Mouse (Mus musculus): ENCODE measurements at regions not wholly inside any gene's neighbourhood (a gene's known extent, or its start where the extent isn't known, plus 50 kb on each side); places are given as distances from the start of the nearest gene placed in this dataset.
"Not testable (repeated sequence)": the region's sequence is repeated elsewhere in the genome, so short reads cannot be mapped to it uniquely, and the experiment has no call there.

GRCm38 (mm10) chr16:12700088-12700487 is 409.4 kb upstream of the Ercc4 start:
- DNase-seq (ENCODE audit: inconsistent ontology term): no peak

GRCm38 (mm10) chr16:12703818-12704590 is 405.5 kb upstream of the Ercc4 start:
- DNase-seq (ENCODE audit: inconsistent ontology term): no peak

GRCm38 (mm10) chr16:12706907-12707306 is 402.6 kb upstream of the Ercc4 start:
- no peak for DNase-seq (ENCODE audit: inconsistent ontology term)

- not testable (repeated sequence) for DNase-seq (ENCODE audit: inconsistent ontology term)
Measured at GRCm38 (mm10) chr16:12721368-12721767, 388.1 kb upstream of the Ercc4 start.

- no peak for DNase-seq (ENCODE audit: inconsistent ontology term)
Measured at GRCm38 (mm10) chr16:12726043-12726442, 383.4 kb upstream of the Ercc4 start.

- not testable (repeated sequence) for DNase-seq (ENCODE audit: inconsistent ontology term)
Measured at GRCm38 (mm10) chr16:12730167-12730730, 379.2 kb upstream of the Ercc4 start.

GRCm38 (mm10) chr16:12731588-12731987 is 377.9 kb upstream of the Ercc4 start:
- no peak for DNase-seq (ENCODE audit: inconsistent ontology term)

- DNase-seq (ENCODE audit: inconsistent ontology term): peak; percentile 39
Measured at GRCm38 (mm10) chr16:12742472-12742871, 367.0 kb upstream of the Ercc4 start.

- no peak for DNase-seq (ENCODE audit: inconsistent ontology term)
Measured at GRCm38 (mm10) chr16:12753181-12753580, 356.3 kb upstream of the Ercc4 start.

- DNase-seq (ENCODE audit: inconsistent ontology term): no peak
Measured at GRCm38 (mm10) chr16:12754361-12754760, 355.1 kb upstream of the Ercc4 start.

- DNase-seq (ENCODE audit: inconsistent ontology term): no peak
Measured at GRCm38 (mm10) chr16:12758594-12758993, 350.9 kb upstream of the Ercc4 start.

- DNase-seq (ENCODE audit: inconsistent ontology term): no peak
Measured at GRCm38 (mm10) chr16:12764166-12764565, 345.3 kb upstream of the Ercc4 start.

GRCm38 (mm10) chr16:12764608-12765007 is 344.9 kb upstream of the Ercc4 start:
- DNase-seq (ENCODE audit: inconsistent ontology term): peak; percentile 12

GRCm38 (mm10) chr16:12766846-12767245 is 342.6 kb upstream of the Ercc4 start:
- DNase-seq (ENCODE audit: inconsistent ontology term): no peak

GRCm38 (mm10) chr16:12768161-12768895 is 341.2 kb upstream of the Ercc4 start:
- no peak for DNase-seq (ENCODE audit: inconsistent ontology term)

- DNase-seq (ENCODE audit: inconsistent ontology term): no peak
Measured at GRCm38 (mm10) chr16:12770482-12770881, 339.0 kb upstream of the Ercc4 start.

GRCm38 (mm10) chr16:12772535-12772934 is 336.9 kb upstream of the Ercc4 start:
- DNase-seq (ENCODE audit: inconsistent ontology term): no peak

- DNase-seq (ENCODE audit: inconsistent ontology term): peak; percentile 55
Measured at GRCm38 (mm10) chr16:12775876-12776275, 333.6 kb upstream of the Ercc4 start.

GRCm38 (mm10) chr16:12779079-12779478 is 330.4 kb upstream of the Ercc4 start:
- no peak for DNase-seq (ENCODE audit: inconsistent ontology term)

- peak; percentile 24 for DNase-seq (ENCODE audit: inconsistent ontology term)
Measured at GRCm38 (mm10) chr16:12780635-12781034, 328.8 kb upstream of the Ercc4 start.

- DNase-seq (ENCODE audit: inconsistent ontology term): no peak
Measured at GRCm38 (mm10) chr16:12785828-12786227, 323.7 kb upstream of the Ercc4 start.

GRCm38 (mm10) chr16:12798523-12798922 is 311.0 kb upstream of the Ercc4 start:
- DNase-seq (ENCODE audit: inconsistent ontology term): no peak

- no peak for DNase-seq (ENCODE audit: inconsistent ontology term)
Measured at GRCm38 (mm10) chr16:12800181-12800580, 309.3 kb upstream of the Ercc4 start.
